Mouse (Mus musculus): ENCODE data around the gene Mylk. TPM values are rescaled to one million over a fixed set of nuclear protein-coding genes. Genes with fewer than 3 reads are reported as not detected.

The Mylk gene
- total and polyA plus RNA-seq, 3 experiments = 0.04 to 0.10 TPM; not detected in 1

DNA sequence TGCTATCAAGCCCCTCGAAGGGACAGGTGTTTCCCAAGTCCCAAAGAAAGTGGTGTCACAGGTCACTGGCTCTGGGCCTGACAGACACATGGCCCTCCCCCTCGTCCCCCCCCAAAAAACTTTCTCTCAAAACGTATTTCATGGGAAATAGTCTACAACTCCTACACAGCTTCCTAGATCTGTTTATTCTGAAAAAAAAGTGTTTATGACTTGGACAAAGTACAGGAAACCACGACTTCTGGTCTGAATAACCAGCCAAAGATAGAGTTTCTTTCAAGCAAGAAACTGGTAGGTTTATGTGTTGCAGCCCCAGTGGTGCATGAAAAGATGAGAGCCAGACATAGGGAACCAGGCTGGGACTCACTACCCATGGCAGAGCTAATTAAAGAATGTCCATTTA is 218.0 kb downstream of the Mylk start:
- DNase-seq (ENCODE audit: extremely low read depth) = no peak
- in situ Hi-C loops (cut with MboI; ENCODE audit: low pct_ligation_motif_present, low pct_unique_long_range_greater_than_20kb, low sequenced_read_pairs) (no loop called here), dilution Hi-C loops (cut with MboI; ENCODE audit: extremely low pct_ligation_motif_present, extremely low pct_unique_long_range_greater_than_20kb, low sequenced_read_pairs) (no loop called here)
- H3K4me2 ChIP-seq (ENCODE audit: insufficient read depth, low read depth, poor library complexity, severe bottlenecking) = no peak overlapping the region
- no peak overlapping the region for H3K27ac ChIP-seq (ENCODE audit: insufficient read depth, low read depth)
- H3K9me3 ChIP-seq (replicated peaks; ENCODE audit: low read length) = no peaks in the 10 kb centered on the region
- H3K36me3 ChIP-seq (replicated peaks in 1 of 2; ENCODE audit: control insufficient read depth in 1 of 2, insufficient read depth in 1 of 2, low read length in 1 of 2) = no peaks in the 10 kb centered on the region
- H3K4me3 ChIP-seq (replicated peaks in 1 of 3; ENCODE audit: low read depth in 2 of 3, low read length in 2 of 3, poor library complexity in 1 of 3) = no peak overlapping the region
- H3K79me2 ChIP-seq (replicated peaks; ENCODE audit: control insufficient read depth, extremely low read depth, insufficient read depth, poor library complexity, severe bottlenecking) = no peaks in the 10 kb centered on the region
- H3K27me3 ChIP-seq (replicated peaks) = peaks cover 89% of the 10 kb centered on the region
- no peak for TF ChIP-seq MXI1 (IDR thresholded peaks at IDR 0.05; ENCODE audit: low read depth, low read length)
- TF ChIP-seq SIN3A (IDR thresholded peaks at IDR 0.05; ENCODE audit: low read length) = no peak
- TF ChIP-seq EP300 (IDR thresholded peaks at IDR 0.05; ENCODE audit: low read length) = no peak
- no peak for TF ChIP-seq E2F4 (IDR thresholded peaks at IDR 0.05; ENCODE audit: insufficient replicate concordance, low read depth, low read length)
- no peak for TF ChIP-seq ZMIZ1 (IDR thresholded peaks at IDR 0.05; ENCODE audit: low read depth, low read length)
- no peak for TF ChIP-seq TBP (conservative IDR thresholded peaks at IDR 0.05; ENCODE audit: low read depth, low read length)
- TF ChIP-seq ELF1 (IDR thresholded peaks at IDR 0.05; ENCODE audit: low read depth, low read length) = no peak
- TF ChIP-seq POLR2AphosphoS2 (IDR thresholded peaks at IDR 0.05; ENCODE audit: low read depth, low read length) = no peak
- TF ChIP-seq GABPA (IDR thresholded peaks at IDR 0.05; ENCODE audit: insufficient replicate concordance, low read depth, low read length) = no peak
- no peaks in the 10 kb centered on the region for H3K4me1 ChIP-seq (ENCODE audit: control insufficient read depth in 1 of 2, insufficient read depth in 2 of 2)
- no peak overlapping the region for H3K9ac ChIP-seq (ENCODE audit: insufficient read depth, low read depth)

DNA sequence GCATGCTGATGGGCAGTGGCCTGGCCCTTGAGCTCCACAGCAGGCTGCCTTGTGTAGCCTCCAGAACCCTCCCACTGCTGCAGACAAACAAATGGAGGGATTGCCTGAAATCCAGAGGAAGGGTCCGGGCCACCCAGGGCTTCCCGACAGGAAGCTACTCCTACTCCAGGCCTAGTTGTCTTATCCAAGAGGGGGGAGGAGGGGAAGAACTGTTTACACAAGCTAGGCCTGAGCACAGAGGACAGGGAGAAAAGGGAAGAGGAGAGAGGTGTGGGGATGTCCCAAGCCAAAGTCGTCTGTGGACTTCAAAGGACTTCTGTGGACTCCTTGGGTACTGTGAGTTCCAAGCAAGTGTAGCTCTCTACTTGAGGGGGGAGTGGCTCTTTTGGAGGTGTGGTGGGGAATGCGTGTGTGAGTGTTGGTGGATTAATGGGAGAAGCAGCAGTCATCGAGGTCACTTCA is 221.6 kb downstream of the Mylk start:
- dilution Hi-C loops (cut with MboI; ENCODE audit: extremely low pct_ligation_motif_present, extremely low pct_unique_long_range_greater_than_20kb, low sequenced_read_pairs) = no loop called here
- no peak for TF ChIP-seq E2F4 (IDR thresholded peaks at IDR 0.05; ENCODE audit: insufficient replicate concordance, low read depth, low read length)
- no peak for TF ChIP-seq SMC3 (IDR thresholded peaks at IDR 0.05; ENCODE audit: low read depth, low read length)
- TF ChIP-seq SIN3A (IDR thresholded peaks at IDR 0.05; ENCODE audit: low read length) = no peak
- no peak for TF ChIP-seq MAX (IDR thresholded peaks at IDR 0.05; ENCODE audit: low read length)
- no peak for TF ChIP-seq JUND (conservative IDR thresholded peaks at IDR 0.05; ENCODE audit: low read depth, low read length)
- no peak for TF ChIP-seq ZMIZ1 (IDR thresholded peaks at IDR 0.05; ENCODE audit: low read depth, low read length)
- no peak for TF ChIP-seq JUN (IDR thresholded peaks at IDR 0.05; ENCODE audit: insufficient read depth, low read depth, low read length)
- no peak for TF ChIP-seq USF2 (conservative IDR thresholded peaks at IDR 0.05; ENCODE audit: low read depth, low read length)
- no peak for TF ChIP-seq MAZ (IDR thresholded peaks at IDR 0.05; ENCODE audit: low read depth, low read length)
- TF ChIP-seq RAD21 (IDR thresholded peaks at IDR 0.05; ENCODE audit: low read depth, low read length) = no peak
- TF ChIP-seq ETS1 (conservative IDR thresholded peaks at IDR 0.05; ENCODE audit: low read depth, low read length) = no peak
- no peak for TF ChIP-seq IRF4 (IDR thresholded peaks at IDR 0.05; ENCODE audit: low read depth, low read length)
- TF ChIP-seq MAFK (IDR thresholded peaks at IDR 0.05; ENCODE audit: insufficient replicate concordance, low read length) = no peak
- no peak for TF ChIP-seq CTCF (conservative IDR thresholded peaks at IDR 0.05 in 1 of 2, IDR thresholded peaks at IDR 0.05 in 1 of 2; ENCODE audit: low read depth in 2 of 2, low read length in 2 of 2)
- TF ChIP-seq ZKSCAN1 (IDR thresholded peaks at IDR 0.05; ENCODE audit: borderline replicate concordance, low read depth, low read length) = no peak
- no peak for TF ChIP-seq NELFE (IDR thresholded peaks at IDR 0.05; ENCODE audit: low read depth, low read length)

More for the DNA sequence above, 221.6 kb downstream of the Mylk start:
- Histone ChIP-seq H3K79me2 (replicated peaks; ENCODE audit: control insufficient read depth, extremely low read depth, insufficient read depth, poor library complexity, severe bottlenecking) (no peaks in the 10 kb centered on the region), H3K4me2 (ENCODE audit: insufficient read depth, low read depth, poor library complexity, severe bottlenecking) (no peak overlapping the region), H3K36me3 (replicated peaks in 1 of 2; ENCODE audit: control insufficient read depth in 1 of 2, insufficient read depth in 1 of 2, low read length in 1 of 2) (no peaks in the 10 kb centered on the region), H3K9me3 (replicated peaks; ENCODE audit: low read length) (no peaks in the 10 kb centered on the region), H3K4me3 (replicated peaks in 1 of 3; ENCODE audit: low read depth in 2 of 3, low read length in 2 of 3, poor library complexity in 1 of 3) (no peak overlapping the region), H3K27me3 (replicated peaks) (peaks cover 87% of the 10 kb centered on the region), H3K4me1 (ENCODE audit: control insufficient read depth in 1 of 2, insufficient read depth in 2 of 2) (no peaks in the 10 kb centered on the region), H3K27ac (ENCODE audit: insufficient read depth, low read depth) (no peak overlapping the region), H3K9ac (ENCODE audit: insufficient read depth, low read depth) (no peak overlapping the region)
- in situ Hi-C loops (cut with MboI; ENCODE audit: low pct_ligation_motif_present, low pct_unique_long_range_greater_than_20kb, low sequenced_read_pairs) = loop anchor here (5.0 kb wide), 1 partner anchor 59 kb away; no protein-coding TSS in a partner anchor
- DNase-seq (ENCODE audit: extremely low read depth) = no peak

Measured in CH12.LX (cell line).